Mouse (Mus musculus): Measurements from ENCODE around the gene Cpz.

The Cpz gene

GRCm38 (mm10) chr5:35530442-35530841, 4.9 kb upstream of the Cpz start:
- no peak for DNase-seq (ENCODE audit: low read depth, low spot score)

GRCm38 (mm10) chr5:35524381-35524780, 1.1 kb downstream of the Cpz start:
- DNase-seq (ENCODE audit: low read depth, low spot score) = no peak

DNA sequence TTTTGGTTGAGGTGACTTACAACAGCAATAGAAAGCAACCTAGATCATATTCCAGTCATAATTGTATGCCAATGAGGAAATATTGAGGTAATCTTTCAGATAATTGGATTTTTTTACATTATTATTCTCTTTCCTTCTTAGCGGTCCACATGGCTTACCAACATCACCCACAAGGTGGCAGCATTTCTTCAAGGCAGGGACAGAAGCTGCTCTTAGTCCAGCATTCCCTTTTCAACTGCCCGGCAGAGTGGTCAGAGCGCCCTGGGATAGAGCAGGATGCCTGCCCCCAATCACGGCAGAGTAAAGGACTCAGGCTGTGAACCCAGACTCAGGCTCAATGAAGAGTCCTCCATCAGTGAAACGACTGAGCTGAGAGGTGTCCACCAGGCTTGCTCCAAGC, 1.8 kb downstream of the Cpz start:
- no peak for DNase-seq (ENCODE audit: low read depth, low spot score)

- DNase-seq (ENCODE audit: low read depth, low spot score) = no peak
These were observed 8.7 kb downstream of the Cpz start for GRCm38 (mm10) chr5:35516781-35517180.

GRCm38 (mm10) chr5:35510589-35510988, 14.9 kb downstream of the Cpz start:
- DNase-seq (ENCODE audit: low read depth, low spot score) = peak; percentile 6

DNA sequence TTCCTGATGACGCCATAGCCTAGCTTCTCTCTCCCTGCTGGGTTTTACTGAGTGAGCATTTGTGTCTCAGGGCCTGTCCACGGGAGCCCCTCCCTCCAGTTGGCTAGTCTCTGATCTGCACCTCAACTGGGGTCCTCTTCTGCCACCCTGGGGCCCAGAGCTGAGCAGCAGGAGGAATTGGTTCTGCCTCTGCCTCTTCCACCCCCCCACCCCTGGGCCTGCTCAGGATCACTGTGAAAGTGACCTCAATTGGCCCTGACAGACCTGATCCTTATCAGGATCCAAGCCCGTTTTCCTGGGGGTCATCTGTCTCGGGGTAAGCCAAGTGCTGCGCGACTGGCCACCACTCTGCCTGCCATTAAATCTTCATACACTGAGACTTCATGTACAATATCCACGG, 20.5 kb downstream of the Cpz start:
- no peak for DNase-seq (ENCODE audit: low read depth, low spot score)

DNA sequence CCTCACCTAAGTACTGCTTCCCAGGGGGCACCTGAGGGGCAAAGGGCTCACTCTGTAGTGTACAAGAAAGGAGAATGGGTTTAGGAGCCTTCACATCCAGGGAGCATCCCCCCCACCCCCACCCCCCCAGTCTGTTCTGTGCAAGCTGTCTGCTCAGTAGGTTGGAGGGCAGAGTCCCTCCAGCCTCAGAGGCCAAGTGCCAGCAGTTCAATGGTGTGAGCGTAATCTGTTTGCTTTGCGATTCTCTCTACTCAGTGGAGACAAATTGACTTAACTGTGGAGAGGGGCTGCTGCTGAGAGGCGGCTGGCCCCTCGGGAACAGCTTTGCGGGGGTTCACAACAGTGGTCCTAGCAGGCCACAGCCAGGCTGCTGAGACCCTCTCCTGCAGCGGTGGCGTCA, 28.2 kb downstream of the Cpz start:
- no peak for DNase-seq (ENCODE audit: low read depth, low spot score)

- no peak for DNase-seq (ENCODE audit: low read depth, low spot score)
These were observed 29.5 kb downstream of the Cpz start for GRCm38 (mm10) chr5:35495989-35496388.

DNA sequence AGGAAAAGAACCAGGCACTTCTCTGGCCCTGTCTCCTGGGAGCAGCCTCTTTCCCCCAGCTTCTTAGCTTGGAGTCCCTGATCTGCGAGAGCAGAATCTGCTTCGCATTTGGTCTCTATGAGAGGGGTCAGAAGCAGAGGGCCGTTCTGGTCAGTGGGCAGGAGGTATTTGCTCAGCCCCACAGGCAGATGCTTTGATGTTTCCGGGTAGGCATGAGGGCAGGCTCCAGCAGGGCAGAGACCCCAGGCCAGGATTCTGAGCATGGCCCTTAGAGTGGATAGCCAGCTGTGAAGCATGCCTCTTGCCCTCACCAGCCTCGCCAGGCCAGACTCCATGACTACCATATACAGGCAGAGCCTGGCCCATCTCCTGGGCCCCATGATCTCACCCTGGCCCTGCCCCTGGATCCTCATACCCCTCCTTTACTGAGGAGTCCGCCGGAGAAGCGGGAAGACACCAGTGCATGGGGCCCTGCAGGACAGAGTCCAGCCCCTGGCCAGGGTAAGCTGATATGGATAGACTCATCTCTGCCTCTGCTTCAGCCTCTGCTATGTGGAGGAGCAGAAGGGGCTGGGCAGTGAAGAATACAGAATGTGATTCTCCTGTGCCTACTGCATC, 30.6 kb downstream of the Cpz start:
- no peak for DNase-seq (ENCODE audit: low read depth, low spot score)

- no peak for DNase-seq (ENCODE audit: low read depth, low spot score)
These were observed 31.7 kb downstream of the Cpz start for GRCm38 (mm10) chr5:35493770-35494169.

DNA sequence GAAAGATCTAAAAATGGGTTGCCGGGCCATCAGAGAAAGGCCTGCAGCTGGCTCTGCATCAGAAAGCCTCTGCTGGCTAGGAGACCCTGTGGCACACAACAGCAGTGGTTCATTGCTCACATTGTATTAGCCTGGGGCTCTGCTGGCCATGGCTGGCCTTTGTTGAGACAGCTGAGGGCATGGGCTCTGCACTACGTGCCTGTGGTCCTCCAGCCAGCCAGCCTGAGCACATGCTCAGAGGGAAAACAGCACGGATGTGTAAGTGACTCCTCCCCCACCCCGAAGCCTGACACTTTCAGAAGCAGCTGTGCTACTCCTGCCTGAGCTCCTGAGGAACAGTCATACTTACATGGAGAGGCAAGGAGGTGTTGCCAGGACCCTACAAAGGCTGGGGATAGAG, 46.0 kb downstream of the Cpz start:
- DNase-seq (ENCODE audit: low read depth, low spot score) = peak; percentile 22

DNA sequence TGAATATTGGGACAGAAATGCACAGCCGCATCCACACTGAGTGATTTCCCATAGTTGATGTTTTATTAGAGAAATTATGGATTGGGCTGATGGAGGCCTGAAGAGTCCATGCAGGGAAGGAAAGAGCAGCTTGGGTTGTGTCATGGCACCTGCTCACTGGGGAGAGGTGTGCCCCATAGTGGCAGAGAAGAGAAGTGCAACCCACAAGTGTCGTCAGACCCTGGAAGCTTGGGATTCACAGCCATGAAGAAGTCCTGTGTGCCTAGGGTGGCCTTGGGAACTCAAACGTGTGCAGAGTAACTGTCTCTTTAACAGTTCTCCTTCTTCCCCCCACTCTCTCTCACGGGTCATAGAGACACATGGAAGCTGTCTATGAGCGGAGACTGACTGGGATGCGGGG, 50.3 kb downstream of the Cpz start:
- no peak for DNase-seq (ENCODE audit: low read depth, low spot score)

DNA sequence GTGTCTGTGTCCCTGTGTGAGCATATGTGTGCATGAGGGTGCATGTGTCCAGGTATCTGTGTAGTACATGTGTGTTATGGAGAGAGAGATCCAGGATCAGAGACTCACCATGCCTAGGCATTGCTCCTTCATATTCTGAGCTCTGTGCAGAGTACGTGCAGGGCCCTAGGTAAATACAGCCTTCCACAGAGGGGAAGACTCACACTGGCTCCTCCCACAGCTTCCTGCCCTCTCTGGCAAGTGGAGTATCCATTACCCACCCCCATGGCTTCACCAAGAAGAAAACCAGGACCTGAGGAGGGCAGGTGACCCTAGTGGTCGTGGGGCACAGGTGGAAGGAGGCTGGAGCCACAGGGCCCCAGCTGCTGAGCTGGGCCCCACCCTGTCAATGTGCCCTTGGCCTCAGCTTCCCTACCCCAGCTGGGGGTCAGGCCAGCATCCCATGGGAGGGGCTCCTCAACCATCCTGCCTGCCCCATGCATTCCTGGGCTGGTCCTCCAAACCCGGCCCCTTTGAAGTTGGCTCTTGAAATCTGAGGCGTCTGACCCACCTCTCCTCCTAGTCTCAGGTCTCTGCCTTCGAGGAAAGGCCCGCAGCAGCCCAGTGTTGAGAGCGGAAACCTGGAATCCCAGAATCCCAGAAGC, 54.5 kb downstream of the Cpz start:
- DNase-seq (ENCODE audit: low read depth, low spot score) = no peak

DNA sequence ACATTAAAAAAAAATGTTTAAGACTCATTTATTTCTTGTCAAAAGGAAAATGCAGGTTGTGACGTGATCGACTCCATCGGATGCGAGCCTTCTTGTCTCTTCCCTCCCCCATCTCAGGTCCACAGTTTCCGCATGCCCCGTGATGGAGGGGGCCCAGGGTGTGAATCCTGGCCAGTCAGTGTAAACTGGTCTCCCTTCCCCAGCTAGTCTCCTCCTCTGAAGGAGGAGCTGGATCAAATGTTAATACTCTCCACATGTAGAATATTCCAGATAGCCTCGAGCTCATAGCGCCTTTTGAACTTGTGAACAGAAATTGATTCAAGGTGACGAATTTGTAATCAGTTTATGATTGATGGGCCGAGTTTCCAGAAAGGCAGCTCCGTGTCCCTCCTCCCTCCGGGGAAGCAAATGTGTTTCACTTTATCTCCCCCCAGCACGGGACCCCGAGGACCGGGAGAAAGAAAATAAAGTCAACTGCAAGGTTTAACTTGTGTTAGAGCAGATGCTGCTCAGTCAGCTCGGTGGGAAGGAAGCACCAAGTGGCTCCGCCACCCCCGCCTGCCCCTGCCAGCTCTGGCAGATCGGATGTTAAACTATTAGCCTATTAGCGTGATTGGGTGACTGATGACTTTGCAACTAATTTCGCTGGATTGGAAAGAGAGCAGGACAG, 59.4 kb downstream of the Cpz start:
- no peak for DNase-seq (ENCODE audit: low read depth, low spot score)

- no peak for DNase-seq (ENCODE audit: low read depth, low spot score)
These were observed 63.4 kb downstream of the Cpz start for GRCm38 (mm10) chr5:35462081-35462480.

- no peak for DNase-seq (ENCODE audit: low read depth, low spot score)
These were observed 65.7 kb downstream of the Cpz start for GRCm38 (mm10) chr5:35459760-35460159.

DNA sequence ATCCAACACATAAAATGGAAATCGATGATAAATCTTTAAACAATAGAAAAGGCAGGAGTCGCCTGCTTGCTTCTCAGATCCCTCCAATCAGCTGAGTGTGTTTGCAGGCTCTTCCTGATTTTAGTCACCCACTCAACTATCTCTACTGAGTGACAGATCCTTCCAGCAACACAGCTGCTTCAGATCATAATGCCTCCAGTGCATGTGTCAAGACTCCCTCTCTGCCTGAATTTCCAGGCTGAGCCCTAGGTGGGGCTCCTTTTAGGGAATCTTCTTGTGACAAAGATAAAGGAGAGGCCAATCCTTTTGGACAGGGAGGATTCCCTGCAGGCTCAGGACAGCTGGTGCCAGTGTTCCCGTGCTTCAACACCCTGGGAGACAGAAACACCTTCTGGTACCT, 67.2 kb downstream of the Cpz start:
- DNase-seq (ENCODE audit: low read depth, low spot score) = no peak

DNA sequence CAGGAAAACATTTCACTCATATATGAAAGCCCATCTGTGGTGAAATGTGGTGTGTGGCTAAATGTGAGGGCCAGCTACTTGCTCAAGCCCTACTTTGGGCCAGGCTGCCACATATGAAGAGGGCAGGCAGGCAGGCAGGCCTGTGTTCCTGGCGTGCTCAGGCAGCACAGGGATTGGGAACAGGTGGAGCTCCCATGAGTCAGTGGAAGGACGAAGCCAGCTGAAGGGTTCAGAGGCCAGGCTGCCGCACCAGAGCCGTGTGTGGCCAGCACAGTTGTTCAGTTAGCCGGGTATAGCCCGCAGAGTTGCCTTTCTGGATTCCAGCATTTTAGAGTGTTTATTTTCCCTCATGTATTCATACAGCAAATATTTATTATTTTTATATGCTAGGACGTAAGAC, 68.1 kb downstream of the Cpz start:
- no peak for DNase-seq (ENCODE audit: low read depth, low spot score)

GRCm38 (mm10) chr5:35454187-35454800, 71.2 kb downstream of the Cpz start:
- DNase-seq (ENCODE audit: low read depth, low spot score) = no peak
